Mouse (Mus musculus) testis, postnatal 10 days (tissue): ENCODE data around the gene Rfx4.

Experiments used
- DNase-seq: peaks from one replicate; pipeline ENCODE4 v3.0.0; 2021; ENCODE audit warnings: low spot score

The Rfx4 gene

DNA sequence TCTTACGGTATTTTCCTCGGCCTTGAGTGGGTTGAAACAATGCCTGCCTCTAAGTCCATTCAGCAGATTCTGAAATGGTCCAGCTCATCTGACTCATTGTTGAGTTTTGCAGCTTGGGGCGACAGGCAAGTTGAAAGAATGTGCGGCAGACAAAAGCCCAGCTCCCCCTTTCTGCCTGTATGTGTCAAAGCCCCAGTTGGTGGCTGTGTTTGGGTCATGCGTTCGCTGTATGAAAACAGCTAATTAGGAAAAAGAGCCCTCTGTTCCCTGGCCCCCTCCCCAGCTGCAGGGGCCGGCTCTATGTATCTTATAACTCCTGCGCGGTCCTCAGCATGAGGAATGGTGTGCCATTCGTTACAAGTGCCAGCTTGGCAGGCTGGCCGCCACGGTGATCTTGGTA, 115.4 kb downstream of the Rfx4 start:
- no peak for DNase-seq

DNA sequence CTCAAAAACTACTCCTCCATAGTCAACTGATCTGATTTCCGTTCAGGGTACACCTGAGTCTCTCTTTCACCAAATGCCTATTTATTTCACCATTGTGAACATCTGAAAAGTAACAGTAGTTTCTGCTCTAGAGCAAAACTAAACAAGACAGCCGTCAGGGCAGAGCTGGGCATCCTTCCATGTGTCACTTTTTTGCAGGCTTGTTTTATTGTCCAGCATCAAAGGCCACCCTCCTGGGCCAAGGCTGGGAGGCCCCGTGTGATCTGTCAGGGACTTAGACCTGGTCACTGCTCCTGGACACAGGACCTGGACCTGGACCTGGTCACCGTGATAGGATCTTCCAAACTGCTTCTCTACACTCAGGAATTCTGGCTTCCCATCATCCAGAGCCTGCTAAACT, 116.1 kb downstream of the Rfx4 start:
- DNase-seq = no peak

DNA sequence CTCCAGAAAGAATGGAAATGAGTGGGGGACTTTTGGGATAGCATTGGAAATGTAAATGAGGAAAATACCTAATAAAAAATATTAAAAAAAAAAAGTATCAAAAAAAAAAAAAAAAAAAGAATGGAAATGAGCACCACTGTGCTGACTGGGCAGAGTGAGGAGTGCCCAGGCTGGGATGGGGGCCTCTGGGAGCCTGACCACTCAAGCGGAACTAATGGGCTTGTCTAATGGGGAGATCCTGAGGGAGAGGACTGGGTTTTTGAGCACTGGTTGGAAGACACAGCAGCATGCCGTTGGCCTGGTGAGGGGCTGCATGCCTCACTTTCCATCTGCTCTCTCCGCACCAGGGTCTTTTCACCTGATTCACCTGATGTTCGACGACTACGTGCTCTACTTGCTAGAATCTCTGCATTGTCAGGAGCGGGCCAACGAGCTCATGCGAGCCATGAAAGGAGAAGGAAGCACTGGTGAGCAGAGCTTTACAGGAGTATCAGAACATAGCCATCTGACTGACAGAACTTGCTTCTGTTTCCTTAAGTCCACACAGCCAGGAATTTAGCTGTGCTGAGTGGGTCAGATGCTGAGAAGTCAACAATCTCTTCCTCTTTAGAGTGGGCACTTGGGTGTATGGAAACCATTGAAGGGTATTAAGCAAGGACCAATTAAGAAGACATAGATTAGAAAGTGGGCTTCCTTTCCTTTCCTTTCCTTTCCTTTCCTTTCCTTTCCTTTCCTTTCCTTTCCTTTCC, 124.1 kb downstream of the Rfx4 start:
- no peak for DNase-seq

DNA sequence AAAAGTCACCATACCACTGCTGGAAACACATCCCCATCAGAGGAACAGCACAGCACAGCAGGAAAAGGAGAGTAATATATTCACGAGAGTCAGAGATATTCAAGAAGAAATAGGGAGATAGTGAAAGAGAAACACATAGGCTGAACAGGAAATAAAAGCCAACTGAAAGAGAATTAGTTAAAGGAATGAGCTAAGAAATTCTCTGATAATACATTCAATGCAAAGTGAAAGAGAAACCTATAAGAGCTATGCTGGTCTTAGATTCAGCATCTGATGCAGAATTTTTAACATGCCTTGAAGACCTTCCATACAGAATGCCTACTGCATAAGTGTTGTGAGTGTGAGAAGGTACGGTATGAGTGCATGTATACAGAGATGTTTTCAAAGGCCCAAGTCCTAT, 126.7 kb downstream of the Rfx4 start:
- no peak for DNase-seq

DNA sequence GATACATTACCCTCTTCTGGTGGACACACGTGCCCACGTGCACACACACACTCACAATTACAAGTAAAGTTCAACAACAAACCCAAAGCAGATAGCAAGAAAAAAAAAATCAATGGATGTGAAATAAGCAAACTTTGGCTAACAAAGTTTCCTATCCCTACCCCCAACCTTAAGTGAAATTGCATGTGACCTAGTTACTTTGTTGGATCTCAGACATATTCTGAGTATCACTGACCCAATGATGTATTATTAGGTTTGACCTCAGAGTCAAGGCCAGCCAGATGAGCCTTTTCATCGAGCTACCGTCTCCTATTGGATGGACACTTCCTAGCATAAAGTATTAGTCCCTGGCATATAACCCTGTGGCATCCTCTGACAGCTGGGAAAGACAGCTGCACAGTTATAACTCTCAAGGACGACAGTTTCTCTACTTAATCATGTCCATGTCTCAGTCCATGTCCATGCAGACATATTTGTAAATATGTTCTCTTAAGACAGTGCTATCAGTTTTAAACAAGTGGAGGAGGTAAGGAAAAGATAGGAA, 129.6 kb downstream of the Rfx4 start:
- DNase-seq = no peak

DNA sequence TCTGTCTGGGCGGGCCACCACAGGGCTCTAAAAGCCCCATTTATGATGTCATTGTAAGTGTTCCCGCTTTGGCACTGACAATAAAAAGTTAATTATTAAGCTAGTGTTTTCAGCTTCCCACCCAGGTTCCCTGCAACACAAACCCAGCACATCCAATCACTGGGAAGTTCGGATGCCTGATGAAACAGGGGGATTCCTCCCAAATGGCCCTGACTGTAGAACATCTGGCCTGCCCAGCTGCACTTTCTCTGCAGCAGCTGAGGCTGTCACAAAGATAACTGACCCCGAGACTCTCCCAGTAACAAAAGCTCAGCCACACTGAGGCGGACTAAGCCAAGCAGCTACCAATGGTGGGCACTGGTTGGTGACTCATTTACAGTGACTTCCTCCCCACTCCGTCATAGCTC, 130.4 kb downstream of the Rfx4 start:
- DNase-seq = no peak

DNA sequence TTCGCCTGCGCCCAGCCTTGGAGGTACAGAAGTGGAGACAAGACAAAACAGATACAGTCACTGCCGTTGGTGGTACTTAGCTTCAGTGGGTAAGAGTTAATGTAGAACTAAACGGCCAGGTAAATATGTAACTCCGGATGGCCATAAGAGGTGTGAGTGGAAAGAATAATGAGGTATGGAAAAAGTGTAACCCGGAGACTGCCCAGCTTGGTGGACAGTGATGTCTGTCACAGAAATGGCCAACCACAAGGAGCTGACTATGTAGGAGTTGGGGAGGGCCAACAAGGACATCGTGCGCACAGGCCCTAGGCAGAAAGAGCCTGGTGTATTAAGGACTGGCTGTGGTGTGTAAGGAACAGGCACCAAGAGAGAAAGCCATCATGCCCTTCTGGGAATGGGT, 130.9 kb downstream of the Rfx4 start:
- no peak for DNase-seq

DNA sequence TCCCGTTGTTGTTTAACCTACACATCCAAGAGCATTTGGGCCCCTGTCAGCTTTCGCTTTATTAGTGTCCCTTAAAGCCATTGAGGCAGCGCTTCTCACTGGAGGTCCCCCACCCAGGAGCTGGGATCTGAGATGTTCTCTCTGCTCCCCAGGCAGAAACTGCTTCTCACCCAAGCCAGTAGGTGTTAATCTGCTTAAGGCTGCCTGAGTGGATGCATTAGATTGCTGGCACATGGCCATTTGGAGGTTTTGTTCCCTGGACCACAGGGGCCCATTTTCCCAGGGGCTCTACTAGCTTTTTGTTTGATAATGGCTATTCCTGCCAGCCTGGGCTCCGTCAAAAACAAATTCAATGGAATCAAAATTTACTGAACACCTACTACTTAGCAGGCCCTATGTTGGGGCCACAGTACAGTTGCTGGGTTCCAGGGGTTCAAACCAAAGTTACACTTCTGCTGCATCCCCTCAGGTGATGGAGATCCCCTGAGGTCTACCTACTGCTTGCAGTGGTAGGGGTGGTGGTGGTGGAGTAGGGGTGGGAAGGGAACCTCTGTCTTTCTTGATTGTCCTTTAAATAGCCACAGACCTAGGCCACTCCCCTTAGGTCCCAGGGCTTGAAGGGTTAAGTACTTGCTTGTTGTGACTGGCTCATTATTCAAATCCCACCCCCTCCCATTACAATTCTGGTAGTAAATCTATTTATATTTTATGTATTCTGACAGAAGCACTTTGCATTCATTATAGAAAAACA, 133.4 kb downstream of the Rfx4 start:
- no peak for DNase-seq

DNA sequence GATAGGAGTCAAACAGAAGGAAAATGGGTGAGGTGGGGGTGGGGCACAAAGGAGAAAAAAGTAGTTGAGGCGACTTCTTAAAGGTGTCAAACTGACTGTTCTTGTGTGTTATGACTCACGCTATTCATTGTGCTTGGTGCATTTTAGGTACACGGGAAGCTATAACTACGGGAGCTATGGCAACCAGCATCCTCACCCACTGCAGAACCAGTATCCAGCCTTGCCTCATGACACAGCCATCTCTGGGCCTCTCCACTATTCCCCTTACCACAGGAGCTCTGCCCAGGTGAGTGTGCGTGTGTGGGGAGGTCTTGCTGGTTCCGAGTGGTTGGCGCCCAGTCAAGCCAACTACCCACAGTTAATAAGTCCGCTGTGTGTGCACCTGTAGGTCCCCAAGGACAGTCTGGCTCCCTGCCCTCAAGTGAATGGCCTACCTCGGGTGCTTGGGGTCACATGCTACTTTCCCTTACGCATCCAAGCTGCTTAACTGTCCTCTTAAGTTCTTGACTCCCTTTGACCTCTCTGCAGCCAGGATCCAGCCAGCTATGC, 140.0 kb downstream of the Rfx4 start:
- DNase-seq = no peak

DNA sequence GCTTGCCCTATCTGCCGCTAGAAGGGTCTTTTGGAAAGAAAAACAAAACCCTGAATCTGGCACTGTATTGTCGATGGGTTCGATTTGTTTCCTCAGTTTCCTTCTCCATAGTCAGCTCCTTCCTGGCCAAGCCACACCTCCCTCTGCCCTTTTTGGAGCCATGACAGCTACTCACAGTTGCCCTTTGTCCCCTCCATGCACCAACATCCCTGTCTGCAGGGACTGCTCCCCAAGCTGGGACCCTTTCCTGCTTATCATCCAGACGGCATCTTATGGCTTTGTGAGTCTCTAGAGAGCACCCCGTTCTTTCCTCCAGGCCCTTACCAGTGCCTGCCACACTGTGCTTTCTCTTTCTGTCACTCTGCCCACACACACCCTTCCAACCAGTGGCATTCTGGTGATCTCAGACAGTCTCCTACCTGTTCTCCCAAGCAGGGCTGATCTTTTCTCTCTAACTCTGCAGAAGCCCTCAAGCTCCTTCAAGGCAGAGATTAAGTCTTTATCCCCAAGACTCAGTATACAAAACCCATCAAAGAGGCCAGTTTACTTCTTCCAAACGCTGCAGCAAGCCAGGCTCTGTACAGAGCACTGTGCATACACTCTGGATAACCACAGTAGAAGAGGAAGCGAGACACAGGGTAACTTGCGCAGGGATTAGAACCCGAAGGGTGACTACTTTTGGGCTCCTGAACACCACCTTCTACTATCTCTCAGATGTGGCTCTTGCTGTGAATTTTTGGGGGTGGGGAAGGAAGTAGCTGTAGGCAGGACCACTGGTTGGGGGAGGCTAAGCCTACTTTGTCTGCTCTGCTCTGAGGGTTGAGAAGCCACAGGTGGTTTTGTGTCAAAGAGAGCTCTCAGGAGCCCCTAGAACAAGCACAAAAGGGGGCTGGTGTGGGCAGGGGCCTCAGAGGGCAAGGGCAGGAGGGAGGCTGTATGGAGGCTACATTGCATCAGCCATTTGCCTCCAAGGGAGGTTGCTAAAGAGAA, 141.4 kb downstream of the Rfx4 start:
- DNase-seq = no peak

DNA sequence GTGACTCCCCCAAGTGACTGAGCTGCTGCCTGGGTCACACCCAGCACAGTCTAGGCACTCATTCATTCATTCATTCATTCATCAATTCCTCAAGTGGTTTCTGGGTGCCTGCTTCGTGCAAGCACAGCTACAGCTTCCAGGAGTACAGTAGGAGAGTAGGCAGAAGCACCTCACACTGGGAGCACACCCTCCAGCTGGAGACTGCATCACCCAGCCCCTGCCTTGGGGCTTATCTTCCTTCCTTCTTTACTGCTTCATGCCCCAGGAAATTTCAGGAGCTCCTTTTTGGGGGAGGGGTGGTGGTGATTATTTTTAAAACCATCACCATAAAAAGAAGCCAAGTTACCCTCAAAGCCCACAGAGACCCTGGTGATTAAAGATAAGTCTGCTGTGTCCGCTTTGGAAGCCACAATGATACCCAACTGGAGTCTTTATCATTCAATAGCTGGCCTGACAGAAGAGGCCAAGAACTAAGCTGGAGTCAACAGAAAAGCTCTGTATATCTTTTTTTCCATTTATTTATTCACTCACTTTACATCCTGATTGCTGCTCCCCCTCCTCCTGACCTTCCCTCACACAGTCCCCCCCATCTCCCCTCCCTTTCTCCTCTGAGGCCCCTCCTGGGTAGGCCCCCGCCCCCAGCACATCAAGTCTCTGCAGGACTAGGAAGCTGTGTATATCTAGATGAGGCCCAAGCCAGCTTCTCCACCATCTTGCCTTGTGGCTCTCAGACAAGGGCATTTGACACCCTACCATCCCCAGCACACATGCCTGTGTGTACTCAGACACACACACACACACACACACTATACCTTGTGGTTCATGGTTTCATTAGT, 142.5 kb downstream of the Rfx4 start:
- no peak for DNase-seq

DNA sequence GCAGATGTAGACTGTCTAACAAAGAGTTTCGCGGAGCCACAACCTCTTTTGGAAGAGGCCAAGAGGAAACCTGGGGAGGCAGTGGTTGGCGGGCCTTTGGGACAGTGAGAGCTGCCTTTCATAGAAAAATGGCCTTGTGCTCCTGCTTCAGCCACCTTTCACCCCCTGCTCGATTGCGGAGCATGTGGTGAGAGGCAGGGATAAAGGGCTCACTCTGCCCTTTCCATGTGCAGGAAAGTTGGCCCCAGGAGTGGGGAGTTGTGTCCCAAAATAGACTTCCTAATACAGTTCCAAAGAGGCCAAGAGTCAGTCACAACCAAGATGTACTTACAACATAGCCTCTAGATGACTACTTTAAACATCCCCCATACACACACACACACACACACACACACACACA, 145.8 kb downstream of the Rfx4 start:
- no peak for DNase-seq

DNA sequence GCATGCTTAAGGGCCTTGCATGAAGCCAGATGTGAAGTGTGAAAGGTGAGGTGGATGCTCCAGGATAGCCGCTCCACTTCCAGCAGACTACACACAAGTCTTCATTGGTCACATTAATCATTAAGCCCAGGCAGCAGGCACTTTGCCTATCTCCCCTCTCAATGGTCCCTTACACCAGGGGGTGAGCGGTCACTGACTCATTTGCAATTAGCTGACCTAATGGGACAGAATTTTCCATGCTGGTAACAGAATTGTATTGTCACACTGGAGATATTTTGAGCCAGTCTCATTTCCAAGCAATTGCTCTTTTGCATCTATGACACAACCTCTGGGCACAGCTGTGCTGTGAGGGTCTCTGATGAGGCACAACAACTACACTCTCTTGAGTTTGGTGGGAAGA, 146.4 kb downstream of the Rfx4 start:
- no peak for DNase-seq

DNA sequence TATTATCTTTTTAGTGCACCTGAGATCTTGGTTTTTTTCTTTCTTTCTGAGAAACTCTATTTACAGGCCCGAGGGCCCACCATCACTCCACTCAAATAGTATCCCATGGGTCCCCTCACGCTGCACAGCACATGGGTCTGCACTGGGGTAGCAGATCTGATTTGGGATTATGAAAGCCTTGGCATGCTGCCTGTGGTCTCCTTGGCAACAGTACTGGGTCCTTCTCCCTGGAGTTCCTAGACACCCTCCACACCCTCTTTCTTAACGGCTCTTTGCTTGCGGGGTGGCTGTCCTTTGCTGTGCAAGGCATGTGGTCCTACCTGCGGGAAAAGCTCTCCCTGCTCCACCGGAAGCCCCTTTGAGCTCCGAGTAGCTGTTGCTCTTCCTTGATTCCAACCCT, 147.4 kb downstream of the Rfx4 start:
- DNase-seq = no peak

DNA sequence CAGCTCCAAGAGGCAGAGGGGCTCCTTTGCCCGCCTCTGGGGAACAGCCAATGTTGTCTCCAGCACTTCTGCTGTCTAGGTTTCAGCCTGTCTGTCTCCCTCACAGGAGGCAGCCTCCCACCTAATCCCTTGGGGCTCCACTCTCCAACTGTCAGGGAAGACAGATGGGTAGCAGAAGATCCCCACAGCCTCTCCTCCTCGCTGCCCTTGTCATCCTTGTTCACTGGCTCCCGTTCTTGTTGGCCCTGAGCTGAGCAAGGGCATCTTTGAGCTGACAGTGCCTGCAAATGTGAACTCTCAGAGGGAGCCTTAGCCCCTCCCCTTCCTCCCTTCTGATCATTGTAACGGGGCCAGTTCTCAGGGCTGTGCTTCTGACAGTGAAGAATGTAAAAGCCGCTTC, 147.9 kb downstream of the Rfx4 start:
- DNase-seq = no peak

DNA sequence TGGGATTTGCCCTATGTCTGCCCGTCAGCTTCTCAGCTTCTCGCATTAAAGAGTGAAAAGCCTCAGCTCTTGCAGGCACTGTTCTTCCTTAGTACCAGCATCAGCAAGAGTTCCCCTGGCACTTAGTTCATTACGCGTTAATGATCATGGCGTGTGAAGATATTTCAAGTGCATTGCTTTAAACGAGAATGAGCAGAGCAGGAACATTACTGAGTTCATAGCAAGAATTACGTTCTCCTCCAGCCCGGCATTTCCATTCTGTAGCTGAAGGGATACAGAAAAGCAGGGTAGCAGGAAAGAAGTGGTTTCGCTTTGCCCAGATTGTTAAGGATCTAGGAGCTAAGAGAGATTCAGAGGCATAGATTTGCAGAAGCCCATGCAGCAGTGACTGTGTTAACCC, 151.0 kb downstream of the Rfx4 start:
- no peak for DNase-seq

DNA sequence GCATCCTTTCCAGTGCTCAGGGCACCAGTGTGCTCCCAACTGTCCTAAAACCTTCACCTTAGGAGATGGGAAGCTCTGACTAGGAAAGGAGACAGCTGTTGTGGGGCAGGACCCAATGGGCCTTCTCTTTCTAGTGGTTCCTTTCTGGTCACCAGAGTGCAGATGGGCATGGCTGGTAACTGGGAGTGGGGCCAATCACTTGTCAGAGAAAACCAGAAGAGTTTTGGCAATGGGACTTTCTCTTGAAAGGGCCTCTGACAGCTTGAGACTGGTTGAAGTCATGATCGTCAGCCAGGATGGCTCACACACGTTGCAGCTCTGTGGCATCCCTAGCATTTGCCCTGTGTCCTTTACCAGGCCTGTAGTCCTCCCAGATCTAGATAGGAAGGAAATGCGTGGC, 152.1 kb downstream of the Rfx4 start:
- DNase-seq = no peak

DNA sequence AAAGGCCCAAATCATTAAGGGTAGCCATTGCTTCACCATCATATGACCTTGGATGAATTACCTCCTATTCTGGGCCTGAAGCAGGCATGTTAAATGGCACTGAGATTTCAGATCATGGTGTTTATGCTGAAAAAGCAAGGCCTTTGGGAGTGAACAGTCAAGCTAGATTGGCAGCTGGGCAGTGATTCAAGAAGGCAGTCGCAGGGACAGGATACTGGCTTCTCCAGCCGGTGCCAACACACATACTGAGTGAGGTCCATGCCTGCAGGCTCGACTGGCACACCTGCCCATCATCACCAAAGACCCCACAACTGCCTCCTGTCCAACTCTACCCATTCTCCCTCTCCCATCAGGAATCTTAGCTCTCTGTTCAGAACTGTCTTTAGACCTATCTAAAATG, 152.6 kb downstream of the Rfx4 start:
- no peak for DNase-seq

DNA sequence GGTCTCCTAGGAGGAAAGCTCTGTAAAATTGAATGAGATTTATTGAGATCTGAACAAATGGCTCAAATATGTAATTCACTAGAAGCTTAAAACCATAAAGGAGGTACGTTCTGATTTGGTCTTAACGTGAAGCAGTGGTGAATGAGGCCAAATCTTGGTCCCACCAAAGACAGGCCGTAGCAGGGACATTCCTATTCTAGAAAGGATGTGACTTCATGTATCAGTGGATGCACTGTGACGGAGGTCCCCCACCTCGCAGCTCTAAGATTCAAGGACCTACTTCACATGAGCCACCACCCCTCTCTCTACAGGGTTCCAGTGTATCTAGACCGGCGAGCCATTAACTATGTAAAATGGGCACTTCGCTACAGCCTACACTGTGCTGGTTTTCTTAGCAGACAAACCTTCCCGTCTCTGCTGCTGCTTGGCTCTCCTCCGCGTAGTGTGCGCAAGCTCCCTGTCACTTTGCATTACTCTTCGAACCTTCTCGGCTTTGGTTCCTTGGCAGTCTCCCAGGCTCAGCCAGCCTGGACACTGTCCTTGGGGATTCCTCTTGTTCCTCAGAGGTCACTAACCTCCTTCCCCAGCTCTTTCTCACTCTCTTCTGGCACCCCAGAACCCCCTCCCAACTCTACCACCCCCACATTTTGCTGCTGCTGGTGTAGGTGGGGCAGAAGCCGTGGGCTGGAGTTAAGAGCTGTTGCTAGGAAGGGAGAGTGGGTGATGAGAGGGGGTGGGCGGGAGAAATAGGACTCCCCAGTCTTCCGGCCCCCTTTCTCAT, 153.3 kb downstream of the Rfx4 start:
- DNase-seq = peak; percentile 57

DNA sequence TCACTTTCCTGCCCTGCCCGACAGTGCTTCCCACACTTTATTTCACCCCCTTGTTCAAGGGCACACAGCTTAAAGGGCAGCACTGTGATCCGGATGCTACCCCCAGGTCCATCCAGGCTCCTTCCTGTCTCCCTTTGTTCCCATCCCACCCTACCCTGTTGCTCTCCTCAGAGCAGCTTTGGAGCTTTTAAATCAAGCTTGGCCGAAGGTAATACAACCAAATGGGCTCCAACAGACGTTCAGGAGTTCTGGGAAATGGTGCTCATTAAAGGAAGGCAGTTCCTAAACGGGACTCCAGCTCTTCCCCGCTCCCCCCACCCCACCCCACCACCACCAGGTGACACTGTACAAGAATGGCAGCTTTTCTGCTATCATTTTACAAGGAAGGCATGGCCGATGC, 154.3 kb downstream of the Rfx4 start:
- no peak for DNase-seq
